Mouse (Mus musculus) lung, adult 2 months (tissue): ENCODE results near the gene Metap1. TPM values are rescaled to one million over a fixed set of nuclear protein-coding genes. Genes with fewer than 3 reads are reported as not detected.
A peak's percentile ranks its signal among the peaks of the same experiment; 100 is the strongest.

Experiments
- DNase-seq: peaks from one replicate; pipeline ENCODE4 v3.0.0; 2022
- H3K4me1 ChIP-seq: fragments of 200-500 bp; 2 replicates; pipeline ENCODE4 v1.6.1; 2011; ENCODE audit warnings: low read length; ENCODE audit not compliant: control insufficient read depth, insufficient read depth
- H3K4me3 ChIP-seq: fragments of 200-500 bp; replicated peaks from 2 replicates; pipeline ENCODE3; 2011; ENCODE audit warnings: low read depth, mild to moderate bottlenecking, control low read depth, low read length; ENCODE audit errors: extremely low read depth
- CTCF ChIP-seq: fragments of 200-500 bp; IDR thresholded peaks from 2 replicates; pipeline ENCODE4 v1.5.1; 2011; ENCODE audit warnings: mild to moderate bottlenecking, low read length, control low read depth; ENCODE audit not compliant: insufficient read depth
- POLR2A ChIP-seq: fragments of 200-500 bp; IDR thresholded peaks from 2 replicates; pipeline ENCODE4 v1.6.1; 2011; ENCODE audit warnings: low read depth, mild to moderate bottlenecking, control low read depth, low read length, borderline replicate concordance; ENCODE audit errors: extremely low read depth
- WGBS: fragments of 180-500 bp; shearing (Covaris S2); methylation state at CpG from one replicate; pipeline ENCODE4 v1.1.7; 2018; 5-methylcytosine and 5-hydroxymethylcytosine counted together
- polyA plus RNA-seq: library from polyadenylated mRNA; depleted of rRNA; stranded (reverse); fragments of >200 nt; gene quantifications from 2 replicates; pipeline ENCODE4 v1.2.3, GENCODE M21; 2012; rRNA removed

Gene Metap1
- 8.9 and 15.6 TPM in 2 replicates for polyA plus RNA-seq

DNA sequence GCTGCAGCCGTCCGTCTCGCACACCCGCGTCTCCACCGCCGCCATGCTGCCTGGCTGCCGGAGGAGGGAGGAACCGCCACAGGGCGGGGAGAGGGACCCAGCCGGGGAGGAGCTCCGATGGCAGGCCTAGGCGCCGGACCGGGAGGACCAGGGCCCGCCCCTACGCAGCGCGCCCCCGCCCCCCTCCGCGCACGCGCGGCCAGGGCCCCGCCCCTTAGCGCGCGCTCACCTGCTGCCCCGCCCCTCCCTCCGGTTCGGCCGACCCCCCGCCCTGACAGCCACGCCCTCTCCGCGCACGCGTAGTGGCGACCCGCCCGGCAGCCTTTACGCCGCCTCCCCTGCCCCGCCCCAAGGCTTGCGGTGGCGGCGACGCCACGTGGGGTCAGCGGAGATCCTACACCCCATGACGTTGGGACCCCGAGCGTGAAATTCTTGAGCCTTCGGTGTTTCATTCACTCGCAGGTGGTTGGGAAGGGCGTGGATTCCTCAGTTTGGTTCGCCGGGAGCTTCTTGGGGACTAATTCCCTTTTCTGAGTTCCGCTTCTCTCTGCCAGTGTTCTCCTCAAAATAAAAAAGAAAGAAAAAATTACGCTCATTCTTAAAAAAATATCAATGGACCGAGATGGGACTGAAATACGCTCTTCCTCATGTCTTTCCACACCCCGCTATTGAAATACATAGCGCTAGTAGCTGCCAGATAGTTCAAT, at the start of gene Metap1:
Gene Metap1 (minus strand): TSS at position 189 of the 707 bp plus-strand sequence.
- Histone ChIP-seq H3K4me3 (peak within 1 kb of the TSS; percentile 97), H3K4me1 (no peaks in the 10 kb centered on the region; the same call in 1 of the 2 replicates)
- DNase-seq, result peak; percentile 96
- peak; percentile 86; the same call in 1 of the 2 replicates for TF ChIP-seq POLR2A
- TF ChIP-seq CTCF, result no peak
- WGBS, result under 1% methylated on average over 55 of the region's 65 CpGs

DNA sequence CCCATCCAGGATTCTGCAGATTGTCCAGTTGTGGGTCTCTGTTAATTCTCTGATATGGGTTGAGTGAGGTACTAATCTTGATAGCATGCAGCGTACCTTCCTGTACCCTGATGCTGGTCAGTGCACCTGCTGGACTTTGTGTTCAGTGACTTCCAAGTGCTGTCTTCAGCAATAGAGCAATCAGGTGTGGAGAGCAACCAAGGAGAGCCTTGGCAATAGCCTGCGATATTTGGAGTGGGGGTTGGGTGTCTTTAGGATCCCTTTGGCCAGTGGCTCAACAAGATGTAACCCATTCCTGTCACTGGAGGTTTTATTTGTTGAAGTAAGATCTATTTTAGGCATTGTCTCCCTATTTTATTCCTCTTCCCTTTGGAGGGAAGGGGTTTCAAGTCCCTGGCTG, 46.7 kb upstream of the Metap1 start:
- DNase-seq, result no peak
- 82% methylated on average over 2 of the region's 2 CpGs for WGBS
- TF ChIP-seq CTCF, result no peak
- TF ChIP-seq POLR2A, result no peak
- Histone ChIP-seq H3K4me1 (peaks cover 7% of the 10 kb centered on the region), H3K4me3 (no peak overlapping the region)

DNA sequence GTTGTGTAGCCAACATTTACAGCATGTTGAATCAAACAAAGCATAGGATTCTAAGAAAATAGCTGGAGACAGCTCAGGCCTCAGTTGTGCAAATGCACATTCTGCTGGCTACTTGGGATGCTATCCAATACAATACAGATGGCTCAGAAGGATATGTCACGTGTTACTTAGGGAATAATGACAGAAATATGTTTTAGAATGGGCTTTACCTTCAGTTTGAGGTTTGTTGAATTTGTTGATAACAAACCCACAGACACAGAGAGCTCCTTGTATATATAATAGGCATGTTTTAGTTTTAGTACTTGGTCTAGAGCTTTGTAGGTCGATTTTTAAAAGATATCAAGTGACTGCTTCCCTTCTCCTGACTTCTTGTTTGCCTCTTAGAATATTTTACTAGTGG, 43.4 kb upstream of the Metap1 start:
- TF ChIP-seq CTCF, result no peak
- TF ChIP-seq POLR2A, result no peak
- DNase-seq, result no peak
- 39% methylated on average over 2 of the region's 2 CpGs for WGBS
- H3K4me1 ChIP-seq, result peaks cover 9% of the 10 kb centered on the region
- H3K4me3 ChIP-seq, result no peak overlapping the region

DNA sequence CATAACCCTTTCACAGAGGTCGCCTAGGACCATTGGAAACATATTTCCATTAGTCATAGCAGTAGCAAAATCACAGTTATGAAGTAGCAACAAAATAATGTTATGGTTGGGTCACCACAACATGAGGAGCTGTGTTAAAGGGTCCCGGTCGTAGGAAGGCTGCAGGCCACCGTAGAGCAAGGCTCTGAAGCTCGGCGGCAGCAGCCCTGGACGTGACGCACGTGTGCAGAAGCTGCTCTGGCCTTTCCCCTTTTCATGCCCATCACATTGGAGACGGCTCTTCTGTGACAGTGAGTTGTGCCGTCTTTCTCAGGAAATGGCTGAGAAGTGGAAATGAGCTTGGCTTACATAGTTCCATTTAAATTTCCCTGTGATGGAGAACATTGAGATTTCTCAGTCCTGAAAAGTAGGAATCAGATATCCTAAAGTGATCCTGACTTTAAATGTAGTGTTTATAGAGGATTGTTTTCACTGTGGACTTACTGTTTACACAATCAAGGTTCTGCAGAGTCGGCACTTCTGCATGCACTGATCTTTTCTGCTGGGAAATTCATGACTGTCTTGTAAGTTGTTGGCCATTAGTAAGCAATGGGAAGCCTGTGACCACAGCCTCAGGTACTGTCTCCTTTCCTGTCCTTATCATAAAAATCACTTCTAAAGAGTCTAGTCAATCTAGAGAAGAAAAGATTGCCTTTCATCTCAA, 42.3 kb upstream of the Metap1 start:
- no peak for DNase-seq
- WGBS, result 32% methylated on average over 12 of the region's 12 CpGs

DNA sequence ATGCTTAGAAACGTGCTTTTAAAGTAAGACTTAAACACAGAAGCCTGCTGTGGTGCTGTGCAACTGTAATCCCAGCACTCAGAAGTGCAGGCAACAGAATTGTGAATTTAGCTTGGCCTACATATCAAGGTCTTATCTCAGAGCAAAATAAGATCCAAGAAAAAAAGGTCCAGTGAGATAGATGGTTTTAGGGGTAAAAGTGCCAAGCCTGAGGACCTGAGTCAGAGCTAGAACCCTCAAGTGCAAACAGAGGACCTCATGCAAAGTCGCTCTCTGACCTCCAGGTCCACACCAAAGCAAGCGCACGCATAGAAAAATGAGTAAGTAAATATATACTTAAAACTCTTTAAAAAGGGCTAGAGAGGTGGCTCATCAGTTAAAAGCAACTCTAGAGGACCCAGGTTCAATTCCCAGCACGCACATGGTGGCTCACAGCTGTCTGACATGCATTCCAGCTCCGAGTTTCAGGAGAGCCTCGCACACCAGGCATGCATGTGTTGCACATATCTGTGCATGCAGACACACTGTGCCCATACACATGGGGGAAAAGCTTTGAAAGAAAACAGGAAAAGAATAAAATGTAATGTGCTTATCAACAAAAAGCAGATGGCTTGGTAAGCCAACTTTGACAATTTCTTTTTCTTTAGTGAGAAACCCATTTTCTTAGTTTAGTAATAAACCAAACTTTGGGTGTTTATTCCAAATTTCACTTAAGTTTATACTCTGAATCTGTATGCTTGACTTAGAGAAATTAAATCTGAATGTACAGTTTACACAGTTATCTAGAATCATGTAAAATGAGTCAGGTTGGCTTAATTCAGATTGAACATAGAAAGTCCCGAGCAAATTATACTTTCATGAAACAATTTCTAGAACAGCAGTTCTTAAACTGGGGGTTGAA, 41.5 kb upstream of the Metap1 start:
- Histone ChIP-seq H3K4me3 (no peak overlapping the region), H3K4me1 (peaks cover 9% of the 10 kb centered on the region)
- WGBS, result 64% methylated on average over 8 of the region's 8 CpGs
- DNase-seq, result no peak
- TF ChIP-seq CTCF, result no peak
- no peak for TF ChIP-seq POLR2A

More for the DNA sequence above, 42.3 kb upstream of the Metap1 start:
- Histone ChIP-seq H3K4me1 (peaks cover 9% of the 10 kb centered on the region), H3K4me3 (peak overlapping the region; percentile 5)
- no peak for TF ChIP-seq POLR2A
- TF ChIP-seq CTCF, result no peak

DNA sequence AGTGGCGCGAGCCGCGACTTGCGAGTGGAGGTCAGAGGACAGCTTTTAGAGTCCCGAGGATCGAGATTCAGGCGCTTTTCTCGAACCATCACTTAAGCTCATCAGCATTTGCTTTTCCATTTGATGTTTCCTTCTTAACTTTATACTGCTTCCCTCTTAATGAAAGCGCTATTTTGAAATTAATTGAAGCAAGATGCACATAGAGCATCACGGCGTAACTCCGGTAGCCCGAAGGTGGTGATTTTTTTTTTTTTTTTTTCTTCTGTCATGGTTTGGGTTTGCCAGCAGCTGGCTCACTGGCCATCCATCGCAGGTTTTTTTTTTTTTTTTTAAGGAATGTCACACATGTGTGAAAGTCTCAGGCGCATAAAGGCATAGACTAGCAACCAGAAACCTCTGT, 39.0 kb upstream of the Metap1 start:
- 4% methylated on average over 16 of the region's 16 CpGs for WGBS
- DNase-seq, result no peak
- peak overlapping the region; percentile 83 for H3K4me3 ChIP-seq
- TF ChIP-seq CTCF (no peak), POLR2A (no peak)
- H3K4me1 ChIP-seq, result peaks cover 9% of the 10 kb centered on the region

DNA sequence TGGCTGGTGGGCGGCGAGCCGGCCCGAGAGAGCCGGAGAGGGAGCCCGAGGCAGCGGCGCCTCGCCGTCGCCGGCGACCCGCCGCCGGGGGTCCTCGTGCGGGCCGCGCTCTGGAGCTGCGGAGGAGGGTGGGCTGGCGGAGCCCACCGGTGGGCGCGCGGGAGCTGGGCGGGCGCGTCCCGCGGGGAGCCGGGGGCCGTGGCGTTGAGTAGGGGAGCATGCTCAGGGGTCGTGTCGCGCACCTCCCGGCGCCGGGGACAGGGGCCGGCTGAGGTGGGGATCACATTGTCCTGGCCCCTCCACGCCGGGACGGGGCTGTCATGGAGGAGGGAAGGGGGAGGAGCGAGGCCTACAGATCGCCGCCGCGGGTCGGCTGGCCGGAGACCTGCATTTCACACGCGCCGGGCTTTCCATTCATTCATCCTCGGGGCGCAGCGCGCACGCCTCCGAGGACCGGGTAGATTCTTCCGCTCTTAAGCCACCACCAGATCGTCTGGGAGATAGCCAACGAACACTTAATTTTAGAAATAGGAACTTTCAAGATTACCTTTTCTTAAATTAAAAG, 38.4 kb upstream of the Metap1 start:
- peaks cover 9% of the 10 kb centered on the region for H3K4me1 ChIP-seq
- TF ChIP-seq CTCF (no peak), POLR2A (no peak)
- WGBS, result 1% methylated on average over 55 of the region's 64 CpGs
- peak; percentile 62 for DNase-seq
- peak overlapping the region; percentile 83 for H3K4me3 ChIP-seq

DNA sequence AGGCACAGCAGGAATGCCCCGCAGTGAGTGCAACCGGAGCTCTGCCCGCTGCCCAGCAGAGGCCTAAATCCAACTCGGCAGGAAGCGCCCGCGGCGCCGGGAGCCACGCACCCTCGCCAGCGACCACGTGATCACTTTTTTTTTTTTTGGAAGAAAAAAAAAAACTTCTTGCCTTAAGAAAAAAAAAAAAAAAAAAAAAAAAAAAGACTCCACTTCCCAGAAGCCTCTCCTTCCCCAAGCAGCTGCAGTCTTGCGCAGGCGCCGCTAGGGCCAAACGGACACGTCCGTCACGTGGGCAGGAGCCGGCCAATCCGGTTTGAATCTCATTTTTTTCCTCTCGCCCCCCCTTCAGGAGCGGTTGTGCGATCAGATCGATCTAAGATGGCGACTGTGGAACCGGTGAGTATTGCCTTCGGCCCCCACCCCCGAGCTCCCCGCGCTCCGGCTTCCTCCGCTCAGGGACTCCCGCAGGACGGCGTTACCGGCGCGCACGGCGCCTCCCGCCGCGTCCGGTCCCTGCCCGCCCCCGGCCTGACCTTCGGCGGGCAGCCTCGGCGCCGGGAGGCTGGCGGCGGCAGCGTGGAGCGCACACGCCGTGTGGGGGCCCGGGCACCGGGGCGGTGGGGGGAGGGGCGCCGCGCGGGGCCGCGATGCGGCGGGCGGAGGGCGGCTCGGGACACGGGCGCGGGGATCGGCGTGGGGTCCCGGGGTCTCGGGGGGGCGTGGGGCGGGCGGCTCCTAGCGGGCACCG, 37.8 kb upstream of the Metap1 start:
- H3K4me3 ChIP-seq, result peak overlapping the region; percentile 83
- TF ChIP-seq CTCF (no peak), POLR2A (peak; percentile 95)
- under 1% methylated on average over 85 of the region's 85 CpGs for WGBS
- peaks cover 9% of the 10 kb centered on the region for H3K4me1 ChIP-seq
- peak; percentile 94 for DNase-seq
